Mouse (Mus musculus) T-cell, adult 66 days (primary cell): ENCODE results near the gene Sgpp2. TPM values are rescaled to one million over a fixed set of nuclear protein-coding genes. Genes with fewer than 3 reads are reported as not detected.

ENCODE experiments used
- total RNA-seq, 2 experiments: library from RNA; stranded (reverse); gene quantifications; 3 replicates in 1 of 2; 4 replicates in 1 of 2; pipeline ENCODE4 v1.2.4; 2023

Sgpp2 gene
- not detected for total RNA-seq

DNA sequence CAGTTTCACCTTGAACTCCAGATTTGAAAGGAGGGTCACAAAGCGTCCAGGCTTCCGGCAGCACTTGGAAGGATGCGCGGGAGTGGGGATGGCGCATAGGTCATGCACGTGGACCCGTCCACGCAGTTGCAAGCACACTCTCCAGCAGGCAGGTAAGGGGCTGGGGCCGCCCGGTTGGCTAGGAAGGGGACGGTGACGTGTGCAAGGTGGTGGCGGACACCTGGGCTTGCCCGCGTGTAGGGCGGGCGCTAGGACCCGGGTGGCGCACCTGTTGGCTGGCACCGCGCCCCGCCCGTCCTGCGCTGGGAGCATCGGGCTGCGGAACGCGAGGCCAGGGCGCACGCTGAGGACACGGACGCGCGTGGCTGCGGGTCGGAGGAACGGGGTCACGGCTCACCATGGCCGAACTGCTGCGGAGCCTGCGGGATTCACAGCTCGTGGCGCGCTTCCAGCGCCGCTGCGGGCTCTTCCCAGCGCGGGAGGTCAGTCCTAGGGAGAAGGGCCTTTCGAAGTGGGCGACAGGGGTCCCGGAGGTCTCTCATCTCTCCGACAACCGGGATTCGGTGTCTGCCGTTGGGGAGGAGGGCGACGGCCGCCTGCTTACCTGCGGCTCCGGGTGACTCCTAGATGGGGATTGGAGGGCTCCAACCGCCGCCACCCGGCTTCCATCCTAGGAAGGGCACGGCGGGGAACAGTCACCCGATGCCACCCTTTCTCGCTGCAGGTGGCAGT is at the start of gene Sgpp2:
TSS of gene Sgpp2 (plus strand) at position 325 of the 732 bp plus-strand sequence.

Other genes starting within 250 kb of the Sgpp2 start
- not detected for gene Pax3, start 113.2 kb upstream of the Sgpp2 start, total RNA-seq
- 10 to 100 TPM; 56.9 to 62.9 TPM for gene Farsb, start 178.6 kb downstream of the Sgpp2 start, total RNA-seq
- gene Mogat1, start 200.6 kb downstream of the Sgpp2 start, total RNA-seq, result 1 to 10 TPM; 1.8 to 2.3 TPM
- not detected for gene BC035947, start 201.8 kb downstream of the Sgpp2 start, total RNA-seq